Mouse (Mus musculus) left cerebral cortex, adult 18-20 months (tissue): Measurements from ENCODE around the gene Cdc42se2. TPM values are rescaled to one million over a fixed set of nuclear protein-coding genes. Genes with fewer than 3 reads are reported as not detected.

Experiments
- DNase-seq, 2 experiments: peaks; one replicate each; pipeline ENCODE4 v3.0.0; 2021 to 2022; ENCODE audit warnings: low spot score in 2 of 2, mixed read lengths in 1 of 2
- total RNA-seq, 2 experiments: library from RNA; stranded (reverse); gene quantifications; 2 replicates each; pipeline ENCODE4 v1.2.3; 2021

Gene Cdc42se2
- total RNA-seq, 2 experiments from 2014 or later: 117 to 125 TPM

DNA sequence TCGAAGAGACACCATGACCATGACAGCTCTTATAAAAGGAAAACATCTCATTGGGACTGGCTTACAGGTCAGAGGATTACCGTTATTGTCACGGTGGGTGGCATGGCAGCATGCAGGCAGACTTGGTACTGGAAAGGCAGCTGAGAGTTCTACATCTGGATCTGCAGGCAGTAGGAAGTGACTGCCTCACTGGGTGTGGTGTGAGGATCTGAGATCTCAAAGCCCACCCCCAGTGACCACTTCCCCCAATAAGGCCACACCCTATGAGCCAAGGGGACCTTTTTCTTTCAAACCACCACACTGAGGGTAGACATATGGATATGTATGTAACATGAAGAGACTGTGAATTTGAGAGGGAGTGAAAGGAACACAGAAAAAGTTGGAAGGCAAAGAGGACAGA is 7.2 kb upstream of the Cdc42se2 start:
- DNase-seq: no peak

GRCm38 (mm10) chr11:54793173-54793572 is 5.7 kb upstream of the Cdc42se2 start:
- no peak for DNase-seq

DNA sequence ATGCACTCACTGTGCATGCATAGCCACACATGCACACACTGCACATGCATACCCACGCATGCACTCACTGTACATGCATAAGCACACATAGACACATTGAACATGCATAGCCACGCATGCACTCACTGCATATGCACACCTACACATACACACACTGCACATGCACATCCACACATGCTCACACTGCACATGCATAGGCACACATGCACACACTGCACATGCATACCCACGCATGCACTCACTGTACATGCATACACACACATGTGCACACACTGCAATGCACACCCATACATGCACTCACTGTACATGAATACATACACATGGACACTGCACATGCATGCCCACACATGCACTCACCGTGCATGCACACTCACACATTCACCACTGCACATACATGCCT is 4.0 kb upstream of the Cdc42se2 start:
- no peak for DNase-seq

DNA sequence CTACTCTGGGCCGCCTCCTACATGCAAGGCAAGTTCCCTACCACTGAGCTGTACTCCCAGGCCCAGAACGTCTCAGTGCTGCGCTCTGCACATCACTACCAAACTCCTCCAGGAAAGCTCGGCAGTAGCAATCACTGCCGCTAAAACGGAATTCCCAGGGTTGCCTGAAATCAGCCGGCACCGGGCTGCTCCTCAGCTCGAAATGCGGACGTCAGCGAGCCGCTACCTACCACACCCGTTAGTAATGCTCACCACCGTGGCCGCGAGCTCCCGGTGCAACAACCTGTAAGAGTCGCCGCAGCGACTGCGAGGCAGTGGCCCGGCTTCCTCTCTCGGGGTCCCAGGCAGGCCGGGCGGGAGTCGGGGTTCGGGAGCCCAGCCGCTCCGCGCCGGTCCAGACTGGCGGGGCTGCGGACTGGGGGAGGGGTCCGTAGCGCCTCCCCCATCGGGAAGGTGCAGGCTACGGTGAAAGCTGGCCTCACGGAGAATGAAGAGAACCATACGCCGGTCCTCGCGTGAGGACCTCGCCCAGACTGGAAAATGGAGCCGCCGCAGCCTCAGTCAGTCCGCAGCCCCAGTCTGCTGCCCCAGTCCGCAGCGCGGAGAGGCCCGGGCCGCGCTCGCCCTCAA is 502 bp downstream of the Cdc42se2 start:
- peak; percentile 31 to 55 for DNase-seq

- DNase-seq: no peak
These were observed 1.9 kb downstream of the Cdc42se2 start for GRCm38 (mm10) chr11:54785566-54785965.

DNA sequence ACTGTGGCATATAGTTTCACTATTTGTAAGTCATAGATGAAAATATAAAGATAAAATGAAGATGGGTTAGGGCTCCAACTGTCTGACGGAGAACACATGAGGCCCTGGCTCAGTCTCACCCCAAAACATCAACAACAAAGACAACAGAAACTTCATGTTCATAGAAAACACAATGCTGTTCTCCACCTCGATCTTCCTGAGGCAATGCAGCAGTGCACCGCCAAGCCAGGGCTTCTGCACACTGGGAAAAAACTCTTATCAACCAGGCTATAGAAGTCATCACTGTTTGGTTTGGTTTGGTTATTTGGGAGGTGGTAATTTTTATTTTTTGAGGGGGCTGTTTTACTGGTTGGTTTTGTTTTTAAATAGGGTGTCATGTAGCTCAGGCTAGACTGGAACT is 3.0 kb downstream of the Cdc42se2 start:
- DNase-seq: no peak

GRCm38 (mm10) chr11:54782253-54782652 is 5.2 kb downstream of the Cdc42se2 start:
- DNase-seq: no peak

DNA sequence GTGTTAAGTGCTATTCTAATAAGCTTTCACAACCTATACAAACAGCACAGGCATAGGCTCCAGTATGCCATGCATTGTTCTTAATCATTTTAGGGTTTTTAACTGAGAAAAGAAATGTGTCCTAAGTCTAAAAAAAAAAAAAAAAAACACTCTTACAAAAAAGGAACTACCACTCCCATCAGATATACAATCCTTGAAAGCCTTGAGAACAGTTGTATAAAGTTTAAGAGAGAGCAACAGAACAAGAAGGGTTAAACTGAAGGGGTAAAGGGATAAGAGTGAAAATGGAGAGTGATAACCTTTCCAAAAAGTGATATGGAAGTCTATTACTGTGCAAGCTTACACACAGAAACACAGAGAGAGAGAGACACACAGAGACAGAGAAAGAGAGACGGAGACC is 7.5 kb downstream of the Cdc42se2 start:
- DNase-seq: no peak

DNA sequence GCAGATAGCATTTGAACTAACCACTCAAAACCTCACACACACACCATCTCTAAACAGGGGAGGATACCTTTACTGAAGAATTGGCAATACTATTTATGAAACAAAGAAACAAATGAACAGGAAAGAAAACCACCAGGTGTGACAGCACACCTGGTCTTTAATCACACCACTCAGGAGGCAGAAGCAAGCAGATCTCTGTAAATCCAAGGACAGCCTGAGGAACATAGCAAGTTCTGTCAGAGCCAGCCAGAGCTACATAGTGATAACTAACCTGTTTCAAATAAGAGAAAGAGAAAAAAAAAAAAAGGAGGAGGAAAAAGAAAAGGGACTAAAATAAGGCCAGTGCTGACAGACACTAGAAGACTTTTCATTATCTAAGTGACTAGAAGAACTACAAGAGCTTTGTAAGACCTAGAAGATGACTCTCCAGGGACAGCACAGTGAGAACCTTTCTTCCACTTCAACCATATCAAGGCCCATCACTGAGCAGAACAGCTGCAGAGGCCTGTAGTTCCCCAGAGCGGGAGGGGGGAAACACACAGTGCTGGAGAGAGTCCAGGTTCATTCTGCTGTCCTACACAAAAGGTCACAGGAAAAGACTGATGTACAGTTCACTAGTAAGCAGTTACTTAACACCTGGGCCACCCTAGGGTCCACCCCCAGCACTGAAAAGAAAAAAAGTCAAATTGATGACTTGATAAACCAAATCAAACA is 9.2 kb downstream of the Cdc42se2 start:
- no peak for DNase-seq

DNA sequence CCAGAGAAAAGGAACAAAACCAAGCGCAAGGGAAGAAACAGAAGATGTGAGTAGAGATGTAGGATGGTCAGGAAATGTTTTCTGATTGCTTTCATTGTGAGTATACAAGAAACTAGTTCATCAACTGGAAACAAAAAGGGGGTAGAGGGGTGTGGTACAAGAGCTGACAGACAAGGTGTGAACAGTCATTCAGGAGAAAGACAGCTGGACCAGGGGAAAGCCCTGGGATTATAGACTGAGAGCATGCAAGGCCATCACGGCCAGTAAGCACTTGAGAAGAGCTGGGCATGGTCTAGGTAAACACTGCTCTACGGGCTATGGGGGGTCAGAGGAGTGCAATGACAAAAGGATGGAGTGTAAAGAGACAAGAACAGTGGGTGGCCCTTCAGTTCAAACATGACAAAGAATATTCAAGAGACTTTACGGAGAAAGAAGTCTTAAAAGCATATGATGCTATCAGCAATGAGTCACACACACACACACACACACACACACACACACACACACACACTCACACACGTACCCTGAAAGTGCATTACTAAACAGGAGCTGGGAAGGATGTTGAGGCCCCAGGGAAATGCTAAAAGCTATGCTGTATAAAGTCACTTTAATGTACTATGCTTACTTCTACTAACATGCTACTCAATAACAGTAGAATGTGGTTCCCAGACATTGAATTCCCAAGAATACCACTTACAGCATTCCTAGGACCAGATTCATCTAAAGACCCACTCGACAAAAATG is 9.9 kb downstream of the Cdc42se2 start:
- DNase-seq: no peak

DNA sequence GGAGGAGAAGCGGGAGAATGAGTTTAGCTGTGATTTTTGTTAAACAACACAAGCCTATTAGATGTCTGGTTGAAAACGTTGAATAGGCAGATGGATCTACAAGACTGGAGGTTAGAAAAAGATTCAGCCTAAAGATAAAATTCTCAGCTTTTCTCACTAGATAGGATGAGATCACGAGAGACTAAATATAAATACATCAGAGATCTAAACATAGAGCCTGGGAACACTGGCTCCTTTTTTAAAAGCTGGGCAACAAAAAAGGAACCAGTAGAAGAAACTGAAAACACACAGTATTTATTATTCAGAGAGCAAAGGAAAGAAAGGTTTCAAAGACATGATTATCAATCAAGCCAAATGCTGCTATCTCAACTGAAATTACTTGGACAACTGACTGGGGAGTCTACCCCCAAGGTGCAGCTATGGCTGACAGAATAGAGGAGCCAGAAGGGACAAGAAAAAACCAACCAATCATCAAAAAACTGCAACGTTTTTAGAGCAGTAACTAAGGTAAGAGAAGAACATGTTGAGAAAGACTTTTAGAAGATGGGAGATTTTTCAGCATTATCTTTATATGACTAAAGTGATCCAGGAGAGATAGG is 10.6 kb downstream of the Cdc42se2 start:
- no peak for DNase-seq

GRCm38 (mm10) chr11:54776367-54776701 is 11.1 kb downstream of the Cdc42se2 start:
- no peak for DNase-seq

GRCm38 (mm10) chr11:54775628-54776366 is 11.7 kb downstream of the Cdc42se2 start:
- no peak for DNase-seq

GRCm38 (mm10) chr11:54774282-54775078 is 13.0 kb downstream of the Cdc42se2 start:
- no peak for DNase-seq

DNA sequence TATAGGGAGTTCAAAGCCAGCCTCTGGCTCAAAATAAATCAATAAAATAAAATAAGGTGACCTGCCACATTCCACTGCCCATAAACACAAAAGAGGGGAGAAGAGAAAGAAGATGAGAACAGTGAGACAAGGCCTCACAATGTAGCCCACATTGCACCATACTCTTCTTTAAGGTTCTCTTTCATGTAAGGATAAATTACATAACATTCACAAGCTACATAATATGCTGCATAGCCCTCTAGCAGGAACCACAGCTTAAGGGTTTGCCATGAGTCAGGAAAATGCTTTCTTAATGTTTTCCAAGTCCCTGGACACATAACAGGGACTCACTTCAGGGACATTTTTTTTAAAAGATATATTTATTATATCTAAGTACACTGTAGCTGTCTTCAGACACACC is 15.9 kb downstream of the Cdc42se2 start:
- no peak for DNase-seq

- no peak for DNase-seq
These were observed 17.6 kb downstream of the Cdc42se2 start for GRCm38 (mm10) chr11:54769843-54770242.

GRCm38 (mm10) chr11:54768116-54768690 is 19.3 kb downstream of the Cdc42se2 start:
- DNase-seq: no peak

DNA sequence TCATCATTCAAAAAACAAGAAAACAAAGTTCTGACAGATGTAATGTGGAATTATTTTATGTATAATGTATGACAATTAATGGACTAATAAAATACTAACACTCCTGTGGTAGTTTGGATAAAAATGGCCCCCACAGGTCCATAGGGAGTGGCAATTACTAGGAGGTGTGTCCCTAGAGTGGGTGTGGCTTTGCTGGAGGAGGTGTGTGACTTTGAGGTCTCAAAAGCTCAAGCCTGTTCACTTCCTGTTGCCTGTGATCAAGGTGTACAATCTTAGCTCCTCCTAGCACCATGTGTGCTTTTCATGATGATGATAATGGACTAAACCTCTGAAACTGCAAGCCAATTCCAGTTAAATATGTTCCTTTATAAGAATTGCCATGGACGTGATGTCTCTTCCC is 22.7 kb downstream of the Cdc42se2 start:
- DNase-seq: no peak

GRCm38 (mm10) chr11:54764026-54764425 is 23.4 kb downstream of the Cdc42se2 start:
- no peak for DNase-seq

DNA sequence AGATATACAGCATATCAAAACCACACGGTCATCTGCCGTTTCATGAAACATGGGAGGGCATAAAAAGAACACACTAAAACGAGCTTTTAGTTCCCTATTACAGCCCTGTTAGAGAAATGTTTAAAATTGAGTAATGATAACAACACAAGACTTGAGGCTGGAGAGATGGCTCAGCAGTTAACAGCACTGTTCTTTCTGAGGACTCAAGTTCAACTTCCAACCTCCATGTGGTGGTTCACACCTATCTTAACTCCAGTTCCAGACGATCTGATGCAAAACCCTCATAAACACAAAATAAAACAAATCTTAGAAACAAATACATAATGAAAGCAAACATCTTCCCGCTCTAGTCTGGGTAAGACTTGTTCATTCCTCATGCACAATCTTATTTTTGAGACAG is 24.7 kb downstream of the Cdc42se2 start:
- no peak for DNase-seq
